Mouse (Mus musculus): ENCODE results near the gene Fam71f2.

Gene Fam71f2

DNA sequence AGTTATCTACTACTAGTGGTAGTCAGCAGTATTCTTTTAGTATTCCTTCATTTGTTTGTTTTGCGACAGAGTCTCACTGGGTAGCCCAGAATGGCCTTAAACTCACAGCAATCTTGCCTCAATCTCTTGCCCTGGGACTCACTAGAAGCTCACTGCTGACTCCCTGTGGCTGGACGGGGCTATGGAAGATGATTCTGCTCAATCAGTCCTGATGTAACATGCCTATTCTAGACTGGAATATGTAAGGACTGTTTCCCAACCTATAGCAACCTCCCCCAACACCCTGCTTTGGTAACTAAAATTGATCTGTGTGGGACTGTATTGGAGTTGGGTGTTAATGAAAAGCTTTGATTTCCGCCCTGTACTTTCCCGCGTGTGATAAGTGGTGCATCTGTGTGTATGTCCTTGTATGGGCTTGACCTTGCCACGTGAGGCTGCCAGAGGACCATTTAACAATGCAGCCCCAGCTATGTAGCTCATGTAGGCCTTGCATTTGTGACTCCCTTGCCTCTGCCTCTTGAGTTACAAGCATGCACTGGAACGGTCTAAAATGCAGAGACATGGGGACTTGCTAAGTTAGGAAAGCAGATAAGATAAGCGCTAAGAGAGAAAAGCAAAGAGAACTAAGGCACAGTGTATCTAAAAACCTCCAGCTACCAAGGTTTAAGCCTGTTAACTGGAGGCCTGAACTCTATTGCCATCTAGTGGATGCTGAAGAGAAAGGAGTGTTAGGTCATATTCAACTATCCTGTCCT, 703 bp upstream of the Fam71f2 start:
- DNase-seq, result peak; percentile 20

DNA sequence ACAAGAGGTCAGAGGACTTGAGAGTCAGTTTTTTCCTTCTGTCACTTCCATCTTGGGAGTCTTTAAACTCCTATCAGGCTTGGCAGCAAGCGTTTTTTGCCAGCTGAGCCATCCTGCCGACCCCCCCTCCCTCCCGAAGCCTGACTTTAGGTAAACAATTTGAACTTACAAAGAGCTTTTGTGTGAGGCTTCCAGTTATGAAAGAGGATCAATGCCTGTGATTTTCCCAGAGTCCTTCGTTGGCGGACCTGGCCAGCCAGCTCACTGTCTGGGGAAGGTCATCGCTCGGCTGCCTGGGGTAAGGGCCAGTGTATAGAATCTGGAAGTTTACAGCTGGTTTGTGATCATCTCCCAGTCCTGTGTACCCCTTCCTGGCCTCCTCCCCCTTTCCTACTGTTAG, 1.3 kb downstream of the Fam71f2 start:
- DNase-seq, result no peak

DNA sequence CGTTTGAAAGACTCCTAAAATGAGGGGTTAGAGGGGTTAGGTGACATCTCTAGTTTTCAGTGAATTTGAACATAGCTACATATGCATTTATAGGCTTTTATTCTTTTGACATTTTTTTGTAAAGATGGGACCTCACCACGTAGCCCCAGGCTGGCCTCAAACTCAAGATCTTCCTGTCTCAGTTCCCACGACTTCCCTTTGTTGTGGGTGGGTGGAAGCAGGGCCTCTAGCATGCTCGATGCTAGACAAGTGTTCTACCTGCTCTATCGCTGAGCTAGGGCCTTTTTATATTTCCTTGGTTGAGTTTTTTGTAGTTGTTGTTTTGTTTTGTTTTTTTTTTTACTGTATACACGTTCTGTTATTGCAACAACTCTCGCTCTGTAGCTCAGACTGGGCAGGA, 7.5 kb downstream of the Fam71f2 start:
- no peak for DNase-seq

DNA sequence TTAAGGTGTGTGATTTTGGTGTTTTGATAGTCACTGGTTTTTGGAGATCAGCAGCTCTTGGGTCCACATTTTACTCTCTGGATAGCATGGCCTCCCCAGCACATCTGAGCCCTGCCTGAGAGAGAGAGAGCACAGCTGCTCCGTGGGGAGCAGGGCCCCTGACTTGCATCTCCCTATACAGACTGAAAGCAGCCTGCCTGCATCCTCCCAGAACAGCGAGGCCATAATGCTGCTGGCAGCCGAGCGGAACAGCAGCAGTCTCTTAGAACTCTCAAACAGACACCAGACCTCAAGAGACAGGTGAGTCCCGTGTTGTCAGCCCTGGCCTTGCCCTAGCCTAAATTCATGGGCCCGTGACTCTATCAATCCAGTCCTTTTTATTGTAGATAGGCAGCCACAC, 8.1 kb downstream of the Fam71f2 start:
- DNase-seq, result no peak

DNA sequence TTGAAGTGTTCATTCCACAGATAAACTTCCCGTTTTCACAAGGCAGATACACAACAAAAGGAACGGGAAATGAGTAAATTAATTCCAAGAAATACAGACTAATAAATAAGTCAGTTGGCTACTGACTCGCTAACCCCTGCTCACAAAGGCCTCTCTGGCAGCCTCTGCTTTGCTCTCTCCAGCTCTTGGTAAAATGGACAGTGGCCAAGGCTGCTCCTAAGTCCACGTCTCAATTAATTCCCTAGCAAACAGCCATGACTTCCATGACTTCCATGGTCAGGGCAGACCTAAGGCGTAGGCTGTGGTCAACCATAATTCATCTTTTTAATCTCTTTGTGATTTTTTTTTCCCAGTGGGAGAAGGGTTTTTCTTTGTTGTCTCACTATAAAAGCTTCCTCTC, 8.6 kb downstream of the Fam71f2 start:
- no peak for DNase-seq

DNA sequence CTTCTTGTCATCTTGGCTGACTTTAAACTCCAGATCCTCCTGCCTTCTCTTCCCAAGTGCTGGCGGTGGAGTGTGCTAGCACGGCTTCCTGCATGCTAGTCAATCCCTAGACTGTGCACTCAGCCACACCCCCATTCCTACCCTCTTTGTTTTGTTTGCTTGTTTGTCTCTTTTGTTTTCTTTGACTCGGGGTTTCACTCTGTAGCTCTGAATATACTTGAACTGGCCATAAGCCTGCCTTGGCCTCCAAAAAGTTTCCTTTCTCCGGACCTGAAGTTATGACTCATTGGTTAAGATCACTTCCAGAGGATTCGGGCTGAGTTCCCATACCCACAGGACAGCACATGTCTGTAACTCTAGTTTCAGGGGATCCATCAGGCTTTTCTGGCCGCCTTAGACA, 9.3 kb downstream of the Fam71f2 start:
- no peak for DNase-seq

DNA sequence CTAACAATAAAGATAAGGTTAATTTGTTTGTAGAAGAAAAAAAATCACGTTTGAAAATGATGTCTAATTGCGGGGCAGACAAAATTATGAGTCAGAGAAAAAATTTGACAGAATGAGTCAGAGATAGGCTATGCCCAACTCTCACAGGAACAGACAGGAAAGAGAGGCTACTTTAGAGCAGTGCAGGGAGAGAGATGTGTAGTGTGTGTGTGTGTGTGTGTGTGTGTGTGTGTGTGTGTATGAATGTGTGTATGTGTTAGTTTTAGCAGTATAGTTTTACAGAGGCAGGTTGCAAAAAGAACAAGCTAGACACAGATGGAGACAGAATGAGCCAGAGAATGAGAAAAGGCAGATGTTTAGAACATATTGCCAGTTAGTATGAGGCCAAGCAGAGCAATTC, 19.7 kb downstream of the Fam71f2 start:
- no peak for DNase-seq

DNA sequence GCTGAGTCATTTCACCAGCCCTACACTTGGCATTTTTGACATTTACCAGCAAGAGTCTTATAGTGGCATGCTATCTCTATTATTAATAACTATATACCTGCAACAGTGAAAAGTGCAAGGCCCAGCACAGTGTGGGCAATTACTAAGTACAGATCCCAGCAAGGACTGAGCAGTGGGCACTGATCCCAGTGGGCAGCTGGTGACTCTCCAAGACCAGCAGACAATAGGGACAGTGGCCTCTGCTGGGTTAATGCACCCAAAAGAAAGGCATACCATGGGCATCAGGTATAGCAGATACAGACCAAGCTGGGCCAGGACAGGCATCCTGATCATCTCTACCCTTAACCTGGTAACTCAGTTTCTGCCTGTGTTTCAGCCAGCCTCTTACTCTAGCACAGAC, 23.9 kb downstream of the Fam71f2 start:
- DNase-seq, result no peak

DNA sequence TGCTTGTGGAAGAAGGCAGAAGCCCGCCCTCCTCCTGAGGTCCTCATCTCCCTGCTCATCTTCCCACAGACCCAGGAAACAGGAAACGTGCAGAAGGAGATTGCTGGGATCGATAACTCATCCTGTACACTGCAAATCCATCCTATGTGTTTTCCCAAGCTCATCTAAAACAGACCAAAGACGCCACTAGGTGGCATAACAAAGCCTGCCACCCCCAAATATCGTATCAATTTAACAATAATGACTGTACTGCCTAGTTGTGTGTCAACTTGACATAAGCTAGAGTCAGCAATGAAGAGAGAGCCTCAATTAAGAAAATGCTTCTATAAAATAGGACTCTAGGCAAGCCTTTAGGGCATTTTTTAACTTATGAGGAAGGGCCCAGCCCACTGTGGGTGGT, 24.3 kb downstream of the Fam71f2 start:
- DNase-seq, result no peak

DNA sequence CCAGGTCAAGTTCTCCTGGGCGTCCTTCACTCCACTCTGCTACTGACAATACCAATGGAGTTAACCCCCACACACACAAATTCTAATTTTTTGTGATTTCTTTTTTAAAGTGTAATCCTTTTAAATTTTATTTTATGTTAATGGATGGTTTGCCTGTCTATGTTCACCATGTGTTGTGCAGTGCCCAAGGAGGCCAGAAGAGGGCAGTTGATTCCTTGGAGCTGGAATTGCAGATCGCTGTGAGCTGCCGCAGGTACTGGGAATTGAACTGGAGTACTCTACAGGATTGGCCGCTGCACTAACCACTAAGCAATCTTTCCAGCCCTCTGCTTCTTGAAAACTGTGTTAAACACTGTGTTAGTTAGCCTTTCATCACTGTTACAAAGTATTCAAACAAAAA, 26.1 kb downstream of the Fam71f2 start:
- DNase-seq, result no peak

DNA sequence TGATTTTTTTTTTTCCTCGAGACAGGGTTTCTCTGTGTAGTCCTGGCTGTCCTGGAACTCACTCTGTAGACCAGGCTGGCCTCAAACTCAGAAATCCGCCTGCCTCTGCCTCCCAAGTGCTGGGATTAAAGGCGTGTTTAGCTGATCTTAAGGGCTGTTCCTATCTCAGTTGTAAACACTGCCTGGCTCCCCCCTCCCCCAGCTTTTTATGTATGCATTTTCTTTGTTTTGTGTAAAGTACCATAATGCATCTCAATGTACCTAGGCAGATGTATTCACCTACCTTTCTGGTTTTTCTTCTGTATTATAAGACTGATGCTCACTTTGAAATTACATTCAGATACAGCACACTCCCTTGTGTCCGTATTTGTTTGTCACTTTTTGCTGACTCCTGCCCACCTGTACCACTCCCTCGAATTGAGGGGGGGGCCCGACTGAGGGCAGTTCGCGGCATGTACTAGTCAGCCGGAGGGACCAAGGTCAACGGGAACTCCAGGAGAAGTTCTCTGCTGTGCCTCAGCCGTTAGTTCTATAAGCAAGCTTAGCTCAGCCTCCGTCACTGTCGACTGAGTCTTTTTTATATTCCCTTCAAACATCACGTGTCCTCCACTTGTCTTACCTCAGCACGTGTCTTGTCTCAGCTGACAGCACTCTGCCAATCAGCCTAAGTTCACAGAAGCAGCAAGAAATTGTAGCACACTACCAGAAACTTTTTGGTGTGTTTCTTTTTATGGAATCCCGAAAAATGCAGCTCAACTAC, 29.6 kb downstream of the Fam71f2 start:
- DNase-seq, result no peak

DNA sequence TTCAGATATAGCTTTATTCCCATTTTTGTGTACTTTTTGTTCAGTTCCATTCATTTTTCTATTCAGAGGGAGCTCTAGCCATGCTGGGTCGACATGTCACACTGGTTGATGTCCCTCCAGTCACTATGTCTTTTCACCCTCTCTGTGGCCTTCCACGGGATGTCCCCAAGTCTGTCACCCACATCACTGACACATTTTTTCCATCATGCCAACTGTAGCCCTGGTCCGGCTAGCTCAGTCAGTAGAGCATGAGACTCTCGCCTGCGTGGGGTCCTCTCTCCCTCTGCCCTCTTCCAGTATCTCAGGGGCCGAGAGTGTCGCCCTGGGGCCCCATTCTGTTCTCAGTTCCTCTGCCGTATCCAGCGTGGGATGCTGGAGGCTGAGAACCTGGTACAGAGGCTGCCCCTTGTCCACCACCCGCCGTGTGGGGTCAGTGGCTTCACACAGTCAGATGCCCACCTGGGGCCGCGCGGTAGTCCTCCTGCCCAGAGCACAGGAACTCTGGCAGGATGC, 34.4 kb downstream of the Fam71f2 start:
- no peak for DNase-seq

DNA sequence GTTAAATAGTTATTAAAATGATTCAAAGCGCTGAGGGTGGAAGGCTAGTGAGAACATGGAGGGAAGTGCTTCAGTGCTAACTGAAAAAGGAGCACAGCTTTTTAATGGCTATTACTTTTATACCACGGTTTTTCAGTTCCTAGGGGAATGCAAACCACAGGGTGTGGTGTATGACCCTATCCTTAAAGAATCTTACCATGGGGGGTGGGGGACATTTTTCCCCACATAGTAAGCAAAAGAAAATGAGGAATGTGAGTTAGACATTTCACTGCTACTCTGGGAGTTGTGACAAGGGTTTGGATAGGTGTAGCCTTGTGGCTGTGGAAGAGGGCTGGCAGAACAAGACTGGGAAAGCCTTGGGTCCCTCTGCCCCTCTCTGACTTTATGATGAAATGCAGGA, 37.9 kb downstream of the Fam71f2 start:
- DNase-seq, result no peak

DNA sequence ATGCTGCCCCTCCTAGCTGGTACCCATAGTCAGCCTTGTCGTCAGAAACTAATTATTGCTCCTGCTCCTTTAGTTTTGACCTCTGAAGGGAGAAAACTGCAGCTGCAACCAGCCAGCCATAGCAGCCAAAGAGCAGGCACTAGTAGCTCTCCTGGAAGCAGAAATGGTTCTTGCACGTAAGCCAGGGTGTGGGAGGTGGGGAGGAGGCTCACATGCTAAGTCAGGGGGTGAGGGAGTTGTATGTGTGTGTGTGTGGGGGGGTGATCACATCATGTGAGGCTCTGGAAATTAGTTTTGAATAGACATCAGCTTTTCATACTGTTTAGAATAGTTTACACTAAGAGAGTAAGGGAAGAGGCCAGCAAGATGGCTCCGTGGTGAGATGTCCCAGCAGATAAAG, 38.5 kb downstream of the Fam71f2 start:
- no peak for DNase-seq

DNA sequence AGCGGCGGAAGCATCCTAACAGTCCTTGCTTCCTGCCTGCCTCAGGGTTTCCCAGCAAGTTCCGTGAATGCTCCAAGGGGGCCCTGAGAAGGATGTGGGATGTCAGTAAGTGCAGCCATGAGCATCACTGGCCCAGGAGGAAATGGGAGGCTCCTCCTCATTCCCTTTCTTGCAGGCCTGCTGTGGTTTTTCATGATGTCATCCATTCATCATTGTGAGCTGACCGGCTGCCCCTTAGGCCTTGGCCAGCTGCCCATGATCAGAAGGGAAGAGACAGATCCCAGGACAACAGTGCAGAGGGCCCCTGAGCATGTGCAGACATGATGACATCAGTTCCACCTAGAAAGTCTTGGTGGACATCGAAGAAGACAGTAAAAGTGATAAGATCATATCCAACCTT, 39.5 kb downstream of the Fam71f2 start, which contains the start of gene Fam71f1:
Gene Fam71f1, plus strand, starts transcription at position 262 of the 400 bp plus-strand sequence.
- no peak for DNase-seq

DNA sequence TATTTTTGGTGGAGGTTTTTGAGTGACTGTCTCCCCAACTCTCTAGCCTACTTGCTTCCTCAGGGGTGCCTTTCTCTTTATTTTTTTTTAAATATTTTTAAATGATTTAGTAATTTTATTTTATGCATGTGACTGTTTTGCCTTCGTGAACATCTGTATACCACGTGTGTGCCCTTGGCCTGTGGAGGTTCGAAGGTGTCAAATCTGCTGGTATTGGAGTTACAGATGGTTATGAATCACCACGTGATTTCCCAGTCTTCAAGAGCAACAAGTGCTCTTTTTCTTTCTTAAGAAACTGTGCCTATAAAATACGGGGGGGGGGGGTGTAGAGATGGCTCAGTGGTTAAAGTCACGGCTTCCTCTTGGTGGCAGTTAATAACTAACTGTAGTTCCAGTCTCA, 42.2 kb downstream of the Fam71f2 start:
- DNase-seq, result no peak

DNA sequence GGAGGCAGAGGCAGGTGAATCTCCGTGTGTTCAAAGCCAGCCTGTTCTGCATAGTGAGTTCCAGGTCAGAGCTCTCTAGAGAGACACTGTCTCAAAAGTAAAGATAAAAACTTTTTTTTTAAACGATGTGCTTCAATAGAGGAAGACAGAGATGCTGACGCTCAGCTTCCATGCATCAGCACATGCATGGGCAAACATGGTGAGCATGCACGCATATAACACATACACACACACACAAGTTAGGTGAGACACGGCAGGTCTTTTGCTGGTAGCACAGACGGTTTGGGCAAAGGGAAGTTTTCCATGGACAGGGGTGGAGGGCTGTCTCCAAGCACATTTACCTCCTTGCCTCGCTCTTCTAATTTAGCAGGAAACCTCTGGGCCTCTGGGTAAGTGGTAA, 42.8 kb downstream of the Fam71f2 start:
- DNase-seq, result no peak

DNA sequence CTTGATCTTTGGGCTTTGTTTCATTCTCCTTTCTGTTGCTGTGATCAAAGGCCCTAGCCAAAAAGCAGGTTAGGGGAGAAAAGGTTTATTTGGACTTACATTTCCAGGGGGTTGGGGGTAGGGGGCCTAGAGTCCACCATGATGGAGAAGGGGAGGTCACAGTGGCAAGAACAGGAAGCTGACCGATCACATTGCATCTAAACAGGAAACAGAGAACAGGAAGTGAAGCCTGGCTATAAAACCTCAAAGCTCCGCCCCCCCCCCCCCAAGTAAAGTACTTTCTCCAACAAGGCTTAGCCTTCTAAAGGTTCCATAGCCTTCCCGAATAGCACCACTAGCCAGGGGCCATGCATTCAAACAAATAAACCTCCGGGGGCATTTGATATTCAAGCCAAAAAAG, 43.3 kb downstream of the Fam71f2 start:
- DNase-seq, result no peak

DNA sequence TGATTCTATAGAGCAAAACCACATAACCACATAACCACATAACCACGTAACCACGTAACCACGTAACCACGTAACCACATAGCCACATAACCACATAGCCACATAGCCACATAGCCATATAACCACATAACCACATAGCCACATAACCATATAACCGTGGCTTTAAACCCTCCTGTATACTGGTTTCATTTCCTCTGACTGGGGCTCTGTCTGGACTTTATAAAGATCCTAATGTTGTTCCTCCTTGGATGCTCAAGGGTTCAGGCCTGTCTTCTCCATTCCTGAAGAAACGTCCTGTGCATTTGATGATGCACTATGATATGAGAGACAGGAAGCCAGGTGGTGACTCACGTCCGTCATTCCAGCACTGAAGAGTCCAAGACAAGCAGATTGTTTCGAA, 47.6 kb downstream of the Fam71f2 start:
- no peak for DNase-seq

DNA sequence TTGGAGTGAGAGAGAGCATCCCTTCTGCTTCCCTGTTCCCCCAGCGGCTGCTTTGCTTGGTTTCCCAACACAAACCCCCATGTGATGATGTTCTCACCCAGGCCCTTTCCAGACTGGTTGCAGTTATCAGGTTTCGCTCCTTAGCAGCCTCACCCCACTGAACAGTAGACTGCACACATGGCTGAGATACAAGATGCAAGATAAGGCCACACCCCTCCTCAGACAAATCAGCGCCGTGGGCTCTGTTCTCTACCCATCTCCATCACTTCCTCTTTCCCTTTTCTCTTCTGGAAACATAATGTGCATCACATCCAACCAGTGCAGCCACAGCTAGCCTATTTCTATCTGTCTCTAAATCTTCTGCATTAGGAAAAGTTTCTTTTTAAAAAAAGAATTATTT, 50.1 kb downstream of the Fam71f2 start:
- no peak for DNase-seq
